Mouse (Mus musculus) heart, adult 8-10 months (tissue): Measurements from ENCODE around the gene Magoh. TPM values are rescaled to one million over a fixed set of nuclear protein-coding genes. Genes with fewer than 3 reads are reported as not detected.

ENCODE experiments used
- DNase-seq: peaks from one replicate; pipeline ENCODE4 v3.0.0; 2022; ENCODE audit warnings: low spot score
- total RNA-seq, 4 experiments: library from RNA; stranded (reverse); gene quantifications; 2 replicates each; pipeline ENCODE4 v1.2.4; 2022

Gene Magoh
- total RNA-seq, 4 experiments from 2014 or later, result 39.3 to 42.4 (median 41.4) TPM

GRCm38 (mm10) chr4:107889731-107890432, 10.3 kb downstream of the Magoh start, which contains the start of gene 0610037L13Rik:
0610037L13Rik (plus strand) TSS chr4:107889813.
- DNase-seq, result peak; percentile 94

- DNase-seq, result no peak
These were observed 13.1 kb downstream of the Magoh start for GRCm38 (mm10) chr4:107892663-107893062.

GRCm38 (mm10) chr4:107899211-107899927, 19.8 kb downstream of the Magoh start:
- DNase-seq, result no peak

- DNase-seq, result no peak
These were observed 20.7 kb downstream of the Magoh start for GRCm38 (mm10) chr4:107900206-107900605.

GRCm38 (mm10) chr4:107904252-107904651, 24.7 kb downstream of the Magoh start:
- DNase-seq, result no peak

GRCm38 (mm10) chr4:107906561-107906960, 27.0 kb downstream of the Magoh start:
- no peak for DNase-seq

GRCm38 (mm10) chr4:107910020-107910419, 30.5 kb downstream of the Magoh start:
- no peak for DNase-seq

GRCm38 (mm10) chr4:107920336-107920735, 40.8 kb downstream of the Magoh start:
- DNase-seq, result no peak

GRCm38 (mm10) chr4:107921152-107921695, 41.7 kb downstream of the Magoh start:
- no peak for DNase-seq

GRCm38 (mm10) chr4:107921952-107922351, 42.4 kb downstream of the Magoh start:
- DNase-seq, result peak; percentile 42

- DNase-seq, result peak; percentile 94
These were observed 43.7 kb downstream of the Magoh start, which contains the start of gene Cpt2 for GRCm38 (mm10) chr4:107923145-107923802. Cpt2 (minus strand) TSS chr4:107923610.

- no peak for DNase-seq
These were observed 44.2 kb downstream of the Magoh start for GRCm38 (mm10) chr4:107923803-107924194.

GRCm38 (mm10) chr4:107928269-107928668, 48.7 kb downstream of the Magoh start:
- no peak for DNase-seq

GRCm38 (mm10) chr4:107928726-107929125, 49.2 kb downstream of the Magoh start:
- DNase-seq, result no peak

GRCm38 (mm10) chr4:107931453-107931852, 51.9 kb downstream of the Magoh start:
- DNase-seq, result no peak

GRCm38 (mm10) chr4:107933239-107933638, 53.7 kb downstream of the Magoh start:
- no peak for DNase-seq

GRCm38 (mm10) chr4:107935254-107935653, 55.7 kb downstream of the Magoh start:
- no peak for DNase-seq

Other genes starting within 250 kb of the Magoh start
- not detected for gene Dmrtb1, start 195.5 kb upstream of the Magoh start, total RNA-seq
- gene Lrp8, start 77.5 kb upstream of the Magoh start, total RNA-seq, result 1 to 10 TPM in 2 of 4 experiments, under 1 TPM in 2; 0.41 to 1.3 (median 1.1) TPM
- gene 0610037L13Rik, start 10.1 kb downstream of the Magoh start, total RNA-seq, result 10 to 100 TPM; 46.1 to 56.8 (median 50.3) TPM
- 100 to 1,000 TPM; 273 to 347 (median 313) TPM for gene Cpt2, start 43.9 kb downstream of the Magoh start, total RNA-seq
- under 1 TPM in 3 of 4 experiments, not detected in 1; 0.16 to 0.60 (median 0.41) TPM for gene Slc1a7, start 88.6 kb downstream of the Magoh start, total RNA-seq
- gene Podn, start 216.7 kb downstream of the Magoh start, total RNA-seq, result 10 to 100 TPM; 16.0 to 26.0 (median 19.9) TPM